Mouse (Mus musculus): ENCODE results near the gene E030030I06Rik. TPM values are rescaled to one million over a fixed set of nuclear protein-coding genes. Genes with fewer than 3 reads are reported as not detected.
A peak's percentile ranks its signal among the peaks of the same experiment; 100 is the strongest.
"Not testable (repeated sequence)": the region's sequence is repeated elsewhere in the genome, so short reads cannot be mapped to it uniquely, and the experiment has no call there.

E030030I06Rik gene
- polyA plus RNA-seq (2015; fragmentation: Nextera tagmentation; extraction: Ambion mirVana): 30.1 and 31.6 TPM in 2 replicates

DNA sequence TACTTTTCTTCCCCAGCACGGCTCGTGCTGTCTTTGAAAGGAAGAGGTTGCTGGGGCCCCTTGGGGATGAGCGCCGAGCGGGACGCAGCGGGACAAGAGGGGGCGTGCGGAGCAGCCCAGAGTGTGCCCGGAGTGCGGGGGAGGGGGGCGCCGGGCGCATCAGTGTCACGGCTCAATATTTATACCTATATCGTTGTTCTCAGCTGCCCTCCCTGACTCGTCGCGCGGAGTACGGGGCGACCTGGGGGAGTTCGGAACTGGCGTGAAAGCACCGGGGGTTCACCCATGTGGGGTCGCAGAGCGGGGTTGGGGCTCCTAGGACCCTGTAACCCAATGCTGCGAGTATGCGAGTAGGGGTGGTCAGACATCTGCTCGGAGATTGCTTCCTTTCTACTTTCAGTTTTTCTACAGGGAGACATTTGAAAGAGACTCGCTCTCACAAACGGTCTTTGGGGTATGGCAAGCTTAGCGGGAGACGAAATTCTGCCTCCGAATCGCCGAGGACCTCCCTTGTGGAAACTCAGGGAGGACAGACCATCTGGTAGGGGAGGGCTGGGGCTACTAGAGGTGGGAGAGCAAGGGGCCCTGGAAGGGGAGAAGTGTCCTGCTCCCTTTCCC is at the start of gene E030030I06Rik:
TSS of gene E030030I06Rik (minus strand) at position 198 of the 618 bp plus-strand sequence.
- peak within 1 kb of the TSS; percentile 76 for H3K27ac ChIP-seq (ENCODE audit: low read length)
- H3K36me3 ChIP-seq (ENCODE audit: insufficient read depth, low read length): no peaks in the 10 kb centered on the region
- 0% methylated on average over 37 of the region's 37 CpGs for WGBS
- H3K9ac ChIP-seq (replicated peaks; ENCODE audit: low read length): peak within 1 kb of the TSS; percentile 87
- peaks cover 21% of the 10 kb centered on the region for H3K27me3 ChIP-seq (ENCODE audit: insufficient read depth, low read length)
- H3K9me3 ChIP-seq (ENCODE audit: low read length): no peaks in the 10 kb centered on the region
- peak within 1 kb of the TSS; percentile 75 for H3K4me3 ChIP-seq (ENCODE audit: low read length)
- ATAC-seq (ENCODE audit: low FRiP score, low TSS enrichment): peak; percentile 39
- peak within 1 kb of the TSS; percentile 99 for H3K4me2 ChIP-seq (replicated peaks; ENCODE audit: low read depth, low read length)
- H3K4me1 ChIP-seq (ENCODE audit: insufficient read depth, low read length): peaks cover 9% of the 10 kb centered on the region

DNA sequence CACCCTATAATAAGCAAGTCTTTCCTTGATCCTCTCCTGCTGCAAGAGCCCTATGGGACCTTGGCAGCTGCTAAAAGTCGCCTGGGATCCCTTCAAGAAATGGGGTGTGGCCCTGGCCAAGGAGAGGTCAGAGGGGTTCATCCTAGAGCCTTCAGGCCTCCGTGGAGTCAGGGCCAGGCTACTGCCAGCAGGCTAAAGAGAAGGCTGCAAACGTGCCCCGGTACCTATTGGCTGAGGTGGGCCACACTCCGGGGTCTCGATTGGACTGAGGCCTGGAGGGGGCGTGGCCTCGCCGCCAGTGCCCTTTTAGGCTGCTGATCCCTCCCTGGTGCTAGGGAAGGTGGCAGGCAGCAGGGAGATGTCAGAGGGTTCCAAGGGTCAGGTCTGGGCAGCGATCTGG is 42.0 kb upstream of the E030030I06Rik start:
- H3K4me1 ChIP-seq (ENCODE audit: insufficient read depth, low read length); H3K4me3 ChIP-seq (ENCODE audit: low read length); H3K4me2 ChIP-seq (replicated peaks; ENCODE audit: low read depth, low read length); H3K27ac ChIP-seq (ENCODE audit: low read length); H3K36me3 ChIP-seq (ENCODE audit: insufficient read depth, low read length); H3K9ac ChIP-seq (replicated peaks; ENCODE audit: low read length); H3K9me3 ChIP-seq (ENCODE audit: low read length); H3K27me3 ChIP-seq (ENCODE audit: insufficient read depth, low read length): not testable (repeated sequence)
- peak; percentile 55; the same call in 1 of the 2 replicates for ATAC-seq (ENCODE audit: low FRiP score, low TSS enrichment)
- 5% methylated on average over 6 of the region's 10 CpGs for WGBS

DNA sequence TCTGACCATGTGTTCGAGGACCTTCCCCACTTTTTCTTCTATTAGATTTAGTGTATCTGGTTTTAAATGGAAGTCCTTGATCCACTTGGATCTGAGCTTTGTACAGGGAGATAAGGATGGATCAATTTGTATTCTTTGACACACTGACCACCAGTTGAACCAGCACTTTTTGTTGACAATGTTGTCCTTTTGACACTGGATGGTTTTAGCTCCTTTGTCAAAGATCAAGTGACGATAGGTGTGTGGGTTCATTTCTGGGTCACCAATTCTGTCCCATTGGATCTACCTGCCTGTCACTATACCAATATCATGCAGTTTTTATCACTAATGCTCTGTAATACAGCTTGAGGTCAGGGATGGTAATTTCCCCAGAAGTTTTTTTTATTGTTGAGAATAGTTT is 27.4 kb upstream of the E030030I06Rik start:
- H3K36me3 ChIP-seq (ENCODE audit: insufficient read depth, low read length); H3K9ac ChIP-seq (replicated peaks; ENCODE audit: low read length); H3K4me1 ChIP-seq (ENCODE audit: insufficient read depth, low read length); H3K4me2 ChIP-seq (replicated peaks; ENCODE audit: low read depth, low read length); ATAC-seq (ENCODE audit: low FRiP score, low TSS enrichment); H3K27ac ChIP-seq (ENCODE audit: low read length); H3K9me3 ChIP-seq (ENCODE audit: low read length); H3K4me3 ChIP-seq (ENCODE audit: low read length); H3K27me3 ChIP-seq (ENCODE audit: insufficient read depth, low read length): not testable (repeated sequence)
- 85% methylated on average over 2 of the region's 2 CpGs for WGBS

DNA sequence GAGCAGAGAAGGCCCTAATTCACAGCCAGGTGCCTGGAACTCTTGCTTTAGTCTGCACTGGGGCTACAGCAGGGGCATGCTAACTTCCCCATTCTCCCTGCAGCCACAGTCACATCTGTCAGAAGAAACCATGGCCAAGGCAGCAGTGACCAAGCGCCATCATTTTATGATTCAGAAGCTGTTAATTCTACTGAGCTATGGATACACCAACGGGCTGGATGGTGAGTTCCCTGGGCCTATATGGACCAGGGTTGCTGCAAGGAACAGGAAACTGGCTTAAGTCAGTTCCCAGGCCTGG is 25.1 kb upstream of the E030030I06Rik start:
- not testable (repeated sequence) for H3K4me3 ChIP-seq (ENCODE audit: low read length); H3K4me1 ChIP-seq (ENCODE audit: insufficient read depth, low read length); ATAC-seq (ENCODE audit: low FRiP score, low TSS enrichment); H3K27me3 ChIP-seq (ENCODE audit: insufficient read depth, low read length); H3K9me3 ChIP-seq (ENCODE audit: low read length); H3K4me2 ChIP-seq (replicated peaks; ENCODE audit: low read depth, low read length); H3K27ac ChIP-seq (ENCODE audit: low read length); H3K9ac ChIP-seq (replicated peaks; ENCODE audit: low read length); H3K36me3 ChIP-seq (ENCODE audit: insufficient read depth, low read length)
- WGBS: 67% methylated on average over 1 of the region's 2 CpGs

DNA sequence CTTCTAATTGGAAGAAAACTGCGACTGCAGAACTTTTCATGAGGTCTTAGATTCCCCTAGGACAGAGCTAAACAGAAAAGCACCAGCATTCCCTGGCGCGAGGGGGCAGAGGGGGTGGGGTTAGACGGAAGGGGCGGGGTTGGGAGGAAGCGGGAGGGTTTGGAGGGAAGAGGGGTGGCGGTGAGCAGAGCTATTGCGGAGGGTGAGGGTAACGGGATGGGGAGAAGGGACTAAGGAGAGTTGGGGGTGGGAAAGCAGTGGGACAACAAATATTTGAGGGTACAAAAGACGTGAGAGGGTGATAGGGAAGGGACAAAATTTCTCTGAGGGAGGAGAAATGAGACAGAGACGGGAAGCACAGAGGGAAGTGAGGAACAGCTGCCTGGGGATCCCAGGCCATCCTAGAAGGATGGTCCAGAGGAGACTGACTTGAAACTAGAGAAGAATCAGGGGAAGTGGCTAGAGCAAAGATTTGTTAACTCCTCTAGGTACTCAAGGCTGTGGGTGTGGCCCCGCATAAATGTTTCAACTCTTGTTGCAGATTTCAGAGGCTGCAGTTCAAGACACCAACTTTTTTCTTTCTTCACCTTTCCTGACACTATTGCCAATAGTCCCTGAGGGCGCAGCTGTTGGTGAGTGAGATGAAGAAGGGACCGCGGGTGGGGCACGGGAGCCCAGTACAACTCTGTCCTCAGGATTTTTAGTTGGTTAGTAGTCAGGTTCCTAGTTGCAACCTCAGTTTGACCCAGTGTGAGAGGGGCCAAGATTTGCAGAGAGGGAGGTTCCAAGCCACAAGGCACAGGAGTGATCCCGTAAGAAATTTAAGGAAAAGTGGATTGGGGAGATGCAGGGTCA is 24.5 kb upstream of the E030030I06Rik start:
- not testable (repeated sequence) for H3K36me3 ChIP-seq (ENCODE audit: insufficient read depth, low read length); H3K4me1 ChIP-seq (ENCODE audit: insufficient read depth, low read length); H3K9ac ChIP-seq (replicated peaks; ENCODE audit: low read length); H3K4me3 ChIP-seq (ENCODE audit: low read length); H3K27ac ChIP-seq (ENCODE audit: low read length); H3K27me3 ChIP-seq (ENCODE audit: insufficient read depth, low read length); H3K9me3 ChIP-seq (ENCODE audit: low read length)
- peak overlapping the region; percentile 42 for H3K4me2 ChIP-seq (replicated peaks; ENCODE audit: low read depth, low read length)
- ATAC-seq (ENCODE audit: low FRiP score, low TSS enrichment): peak; percentile 76; the same call in 1 of the 2 replicates
- WGBS: 14% methylated on average over 11 of the region's 17 CpGs

DNA sequence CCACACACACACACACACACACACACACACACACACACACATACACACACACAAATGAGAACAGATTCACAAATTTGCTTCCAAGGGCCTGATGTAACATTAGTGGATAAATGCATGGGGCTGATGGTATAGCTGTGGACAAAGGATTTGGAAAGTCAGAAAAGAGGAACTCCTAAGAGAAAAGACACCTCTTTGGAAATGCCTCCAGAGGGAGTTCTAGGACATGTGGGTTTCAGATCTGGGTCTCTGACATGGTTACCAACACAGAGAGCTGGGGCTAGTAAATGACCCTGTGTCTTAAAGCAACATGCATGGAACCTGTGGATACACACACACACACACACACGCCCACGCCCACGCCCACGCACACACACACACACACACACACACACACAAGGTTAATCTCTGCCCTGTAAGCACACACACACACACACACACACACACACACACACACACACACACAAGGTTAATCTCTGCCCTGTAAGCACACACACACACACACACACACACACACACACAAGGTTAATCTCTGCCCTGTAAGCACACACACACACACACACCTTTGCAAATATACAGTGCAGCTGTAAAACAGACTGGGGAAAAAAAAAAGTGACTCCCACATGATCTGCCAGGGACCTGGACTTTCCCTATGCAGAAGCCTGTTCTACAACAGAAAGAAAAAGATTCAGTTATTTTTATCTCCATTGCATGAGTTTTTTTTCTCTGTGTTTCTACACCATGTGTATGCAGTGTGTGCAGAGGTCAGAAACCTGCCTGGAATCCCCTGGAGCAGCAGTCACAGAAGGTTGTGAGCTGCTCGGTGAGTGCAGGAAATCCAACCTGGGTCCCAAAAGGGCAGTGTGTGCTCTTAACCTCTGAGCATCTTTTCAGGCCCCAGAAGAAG is 23.6 kb upstream of the E030030I06Rik start:
- not testable (repeated sequence) for H3K4me1 ChIP-seq (ENCODE audit: insufficient read depth, low read length); H3K9me3 ChIP-seq (ENCODE audit: low read length); H3K27ac ChIP-seq (ENCODE audit: low read length); H3K36me3 ChIP-seq (ENCODE audit: insufficient read depth, low read length); H3K27me3 ChIP-seq (ENCODE audit: insufficient read depth, low read length); H3K9ac ChIP-seq (replicated peaks; ENCODE audit: low read length); H3K4me3 ChIP-seq (ENCODE audit: low read length)
- WGBS: 73% methylated on average over 4 of the region's 5 CpGs
- peak overlapping the region; percentile 42 for H3K4me2 ChIP-seq (replicated peaks; ENCODE audit: low read depth, low read length)
- ATAC-seq (ENCODE audit: low FRiP score, low TSS enrichment): peak; percentile 19; the same call in 1 of the 2 replicates

DNA sequence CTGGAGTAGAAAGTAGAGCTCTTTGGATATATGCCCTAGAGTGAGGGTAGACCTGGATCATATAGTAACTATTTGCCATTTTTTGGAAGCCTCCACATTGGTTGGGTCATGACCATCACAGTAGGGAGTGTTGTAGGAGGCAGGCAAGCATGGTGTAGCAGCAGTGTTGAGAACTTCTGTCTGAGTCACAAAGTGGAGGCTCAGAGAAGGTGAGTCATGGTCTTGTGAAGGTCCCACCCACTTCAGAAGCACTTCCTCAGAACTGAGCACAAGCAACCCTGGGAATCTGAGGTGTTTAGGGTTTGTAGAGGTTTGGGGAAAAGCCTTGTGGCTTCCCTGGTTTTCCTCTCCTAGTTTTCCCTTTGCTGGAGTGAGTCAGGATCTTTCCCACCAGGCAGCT is 20.0 kb upstream of the E030030I06Rik start:
- H3K27me3 ChIP-seq (ENCODE audit: insufficient read depth, low read length); H3K4me1 ChIP-seq (ENCODE audit: insufficient read depth, low read length); ATAC-seq (ENCODE audit: low FRiP score, low TSS enrichment); H3K9me3 ChIP-seq (ENCODE audit: low read length); H3K4me2 ChIP-seq (replicated peaks; ENCODE audit: low read depth, low read length); H3K9ac ChIP-seq (replicated peaks; ENCODE audit: low read length); H3K4me3 ChIP-seq (ENCODE audit: low read length); H3K36me3 ChIP-seq (ENCODE audit: insufficient read depth, low read length); H3K27ac ChIP-seq (ENCODE audit: low read length): not testable (repeated sequence)

DNA sequence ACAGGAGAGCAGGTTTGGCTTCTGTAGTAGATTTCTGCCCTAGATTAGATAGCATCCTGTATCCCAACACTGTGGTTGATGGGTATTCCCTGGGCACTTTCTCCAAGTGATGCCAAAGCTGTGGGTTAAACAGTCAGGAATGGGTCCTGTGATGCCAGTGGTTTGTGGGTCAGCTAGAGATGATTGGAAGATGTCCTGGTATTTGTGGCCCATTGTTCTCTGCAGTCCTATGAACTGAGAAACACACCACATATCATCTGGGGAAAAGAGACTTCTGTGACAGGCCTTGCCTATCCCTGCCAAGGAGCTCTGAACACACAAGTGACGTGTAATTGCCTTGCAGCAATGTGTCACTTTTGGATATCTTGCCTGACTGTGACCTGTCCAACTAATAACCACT is 18.0 kb upstream of the E030030I06Rik start:
- H3K27me3 ChIP-seq (ENCODE audit: insufficient read depth, low read length); H3K36me3 ChIP-seq (ENCODE audit: insufficient read depth, low read length); H3K9ac ChIP-seq (replicated peaks; ENCODE audit: low read length); ATAC-seq (ENCODE audit: low FRiP score, low TSS enrichment); H3K4me3 ChIP-seq (ENCODE audit: low read length); H3K4me1 ChIP-seq (ENCODE audit: insufficient read depth, low read length); H3K9me3 ChIP-seq (ENCODE audit: low read length); H3K27ac ChIP-seq (ENCODE audit: low read length); H3K4me2 ChIP-seq (replicated peaks; ENCODE audit: low read depth, low read length): not testable (repeated sequence)
- 94% methylated on average over 1 of the region's 1 CpGs for WGBS

DNA sequence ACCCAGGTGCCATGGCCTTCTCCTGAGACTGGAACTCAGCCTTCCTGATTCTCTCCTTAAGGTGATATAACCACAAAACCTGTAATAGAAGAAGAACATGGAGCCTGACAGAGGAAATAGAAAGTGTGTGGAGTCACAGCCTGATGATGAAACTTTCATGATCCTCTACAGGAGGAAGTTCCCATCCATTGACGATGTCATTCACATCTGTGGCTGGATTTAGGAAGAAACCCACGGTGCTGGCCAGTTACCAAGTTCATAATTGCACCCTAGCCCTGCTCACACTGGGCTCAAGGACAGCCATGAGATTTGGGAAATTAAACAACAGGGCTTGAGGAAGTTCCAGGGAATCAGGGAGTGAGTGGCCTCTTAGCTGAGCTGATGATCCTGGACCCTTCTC is 17.0 kb upstream of the E030030I06Rik start:
- H3K4me3 ChIP-seq (ENCODE audit: low read length); H3K9me3 ChIP-seq (ENCODE audit: low read length); ATAC-seq (ENCODE audit: low FRiP score, low TSS enrichment); H3K9ac ChIP-seq (replicated peaks; ENCODE audit: low read length); H3K4me2 ChIP-seq (replicated peaks; ENCODE audit: low read depth, low read length); H3K27me3 ChIP-seq (ENCODE audit: insufficient read depth, low read length); H3K4me1 ChIP-seq (ENCODE audit: insufficient read depth, low read length); H3K27ac ChIP-seq (ENCODE audit: low read length); H3K36me3 ChIP-seq (ENCODE audit: insufficient read depth, low read length): not testable (repeated sequence)
- WGBS: 55% methylated on average over 2 of the region's 2 CpGs

Measured in kidney, embryonic 16.5 days (tissue).